Mouse (Mus musculus) lung, postnatal 0 days (tissue): ENCODE measurements around the gene Bard1. TPM values are rescaled to one million over a fixed set of nuclear protein-coding genes. Genes with fewer than 3 reads are reported as not detected.

Source experiments
- ATAC-seq: fragments of 200-750 bp; cut with Nextera tagmentation; 2 replicates; pipeline ENCODE4 v1.8.0; 2017; ENCODE audit warnings: moderate library complexity
- DNase-seq: peaks from one replicate; pipeline ENCODE4 v3.0.0-alpha.2; 2016; ENCODE audit warnings: low spot score
- H3K27ac ChIP-seq: fragments of 300-500 bp; sonication (generic); 2 replicates; pipeline ENCODE4 v1.5.1; 2014; ENCODE audit warnings: antibody characterized with exemption, mild to moderate bottlenecking, low read length, mixed read lengths
- H3K27me3 ChIP-seq: fragments of 300-500 bp; sonication (generic); replicated peaks from 2 replicates; pipeline ENCODE4 v1.6.1; 2014; ENCODE audit warnings: low read length, mixed read lengths; ENCODE audit not compliant: insufficient read depth
- H3K36me3 ChIP-seq: fragments of 300-500 bp; sonication (generic); 2 replicates; pipeline ENCODE4 v1.6.1; 2014; ENCODE audit warnings: low read length, mixed read lengths; ENCODE audit not compliant: insufficient read depth
- H3K4me1 ChIP-seq: fragments of 300-500 bp; sonication (generic); 2 replicates; pipeline ENCODE4 v1.6.1; 2014; ENCODE audit warnings: antibody characterized with exemption, low read depth, low read length, mixed read lengths; ENCODE audit not compliant: insufficient read depth
- H3K4me2 ChIP-seq: fragments of 300-500 bp; sonication (generic); replicated peaks from 2 replicates; pipeline ENCODE4 v1.6.1; 2014; ENCODE audit warnings: low read depth, mild to moderate bottlenecking, low read length, moderate library complexity, mixed read lengths
- H3K4me3 ChIP-seq: fragments of 300-500 bp; sonication (generic); 2 replicates; pipeline ENCODE4 v1.5.1; 2014; ENCODE audit warnings: low read depth, low read length
- H3K9ac ChIP-seq: fragments of 300-500 bp; sonication (generic); replicated peaks from 2 replicates; pipeline ENCODE4 v1.6.1; 2014; ENCODE audit warnings: low read depth, mild to moderate bottlenecking
- H3K9me3 ChIP-seq: fragments of 300-500 bp; sonication (generic); 2 replicates; pipeline ENCODE4 v1.6.1; 2016; ENCODE audit warnings: low read length, mixed read lengths
- CTCF ChIP-seq: IDR thresholded peaks from 2 replicates; pipeline ENCODE4 v1.5.1; 2016; ENCODE audit warnings: antibody characterized with exemption, mild to moderate bottlenecking
- EP300 ChIP-seq: IDR thresholded peaks from 2 replicates; pipeline ENCODE4 v1.6.1; 2016; ENCODE audit warnings: antibody characterized with exemption, mild to moderate bottlenecking, control low read depth
- WGBS: fragments of 180-500 bp; shearing (Covaris S2); extraction: QIAGEN DNeasy Blood & Tissue Kit; methylation state at CpG from one replicate; pipeline ENCODE4 v1.1.7; 2014; 5-methylcytosine and 5-hydroxymethylcytosine counted together
- polyA plus RNA-seq: library from polyadenylated mRNA; unstranded; fragments of >200 nt; fragmentation: Nextera tagmentation; extraction: Ambion mirVana; gene quantifications from 2 replicates; pipeline ENCODE4 v1.2.1, GENCODE M21; 2015

The Bard1 gene
- polyA plus RNA-seq, 1 experiment from 2014 or later, result 0.37 TPM

GRCm38 (mm10) chr1:71106127-71106526, 3.2 kb upstream of the Bard1 start:
- no peak for TF ChIP-seq EP300
- Histone ChIP-seq H3K36me3 (no peaks in the 10 kb centered on the region), H3K27me3 (no peaks in the 10 kb centered on the region), H3K9me3 (no peaks in the 10 kb centered on the region), H3K4me1 (no peaks in the 10 kb centered on the region), H3K4me2 (no peak overlapping the region), H3K27ac (no peak overlapping the region), H3K4me3 (no peak overlapping the region), H3K9ac (no peak overlapping the region)
- no peak for ATAC-seq
- DNase-seq, result no peak
- WGBS, result 91% methylated on average over 6 of the region's 6 CpGs

- ATAC-seq (no peak), DNase-seq (no peak)
- TF ChIP-seq EP300, result no peak
- TF ChIP-seq CTCF, result no peak
- Histone ChIP-seq H3K9ac (no peak overlapping the region), H3K27ac (no peak overlapping the region), H3K36me3 (no peaks in the 10 kb centered on the region), H3K27me3 (no peaks in the 10 kb centered on the region), H3K4me1 (no peaks in the 10 kb centered on the region), H3K4me3 (no peak overlapping the region), H3K4me2 (no peak overlapping the region), H3K9me3 (no peaks in the 10 kb centered on the region)
- 87% methylated on average over 8 of the region's 8 CpGs for WGBS
Measured at GRCm38 (mm10) chr1:71105724-71106123, 2.8 kb upstream of the Bard1 start.

- Histone ChIP-seq H3K4me1 (no peaks in the 10 kb centered on the region), H3K9ac (peak overlapping the region; percentile 36), H3K4me2 (peak overlapping the region; percentile 66), H3K27ac (peak overlapping the region; percentile 76), H3K4me3 (peak overlapping the region; percentile 64), H3K27me3 (no peaks in the 10 kb centered on the region), H3K36me3 (no peaks in the 10 kb centered on the region), H3K9me3 (no peaks in the 10 kb centered on the region)
- ATAC-seq, result no peak
- TF ChIP-seq CTCF (no peak), EP300 (no peak)
- WGBS, result 15% methylated on average over 18 of the region's 18 CpGs
- DNase-seq, result peak; percentile 16
Measured at GRCm38 (mm10) chr1:71103174-71103864, 373 bp upstream of the Bard1 start.

GRCm38 (mm10) chr1:71101369-71101970, 1.5 kb downstream of the Bard1 start:
- no peak for TF ChIP-seq CTCF
- Histone ChIP-seq H3K4me1 (no peaks in the 10 kb centered on the region), H3K36me3 (no peaks in the 10 kb centered on the region), H3K9ac (no peak overlapping the region), H3K4me3 (no peak overlapping the region), H3K9me3 (no peaks in the 10 kb centered on the region), H3K27ac (no peak overlapping the region), H3K27me3 (no peaks in the 10 kb centered on the region), H3K4me2 (no peak overlapping the region; the same call in 1 of the 2 replicates)
- no peak for DNase-seq
- 39% methylated on average over 11 of the region's 11 CpGs for WGBS
- no peak for ATAC-seq

DNA sequence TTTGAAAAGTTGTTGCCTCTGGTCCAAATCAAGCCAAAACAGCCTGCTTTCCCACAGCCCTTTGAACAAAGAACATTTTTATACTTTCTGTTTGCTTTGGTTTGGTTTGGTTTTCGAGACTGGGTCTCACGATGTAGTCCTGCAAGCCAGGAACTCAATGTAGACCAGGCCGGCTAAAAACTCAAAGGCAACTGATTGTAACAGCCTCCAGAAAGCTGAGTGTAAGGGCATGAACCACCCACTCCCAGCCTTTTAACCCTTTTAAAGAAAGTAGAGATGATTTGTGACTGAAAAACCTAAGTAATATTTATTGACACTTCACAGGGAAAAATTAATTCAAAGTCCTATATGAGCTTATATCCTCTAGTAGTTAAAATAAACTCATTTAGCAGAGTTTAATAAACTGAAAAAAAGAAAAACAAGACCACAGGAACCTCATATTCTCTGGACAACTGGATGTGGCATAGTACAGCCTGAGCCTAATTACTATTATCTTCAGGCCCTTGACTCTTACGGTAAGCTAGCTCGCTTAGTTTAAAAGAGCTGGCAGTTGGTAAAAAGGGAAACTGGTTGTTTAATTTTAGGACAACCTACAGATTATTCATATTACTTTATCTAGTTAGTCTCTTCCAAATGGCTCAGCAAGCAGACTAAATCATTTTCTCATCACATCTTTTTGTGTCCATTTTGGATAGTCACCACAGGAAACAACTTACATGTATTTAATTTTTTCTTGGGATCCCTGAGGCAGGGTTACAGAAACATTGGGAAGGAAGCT, 2.2 kb downstream of the Bard1 start:
- H3K4me2 ChIP-seq, result no peak overlapping the region; the same call in 1 of the 2 replicates
- TF ChIP-seq EP300 (no peak), CTCF (no peak)
- H3K27ac ChIP-seq, result peak overlapping the region; percentile 67
- no peaks in the 10 kb centered on the region for H3K36me3 ChIP-seq
- no peaks in the 10 kb centered on the region for H3K27me3 ChIP-seq
- no peak overlapping the region for H3K9ac ChIP-seq
- H3K4me3 ChIP-seq, result no peak overlapping the region
- ATAC-seq (no peak), DNase-seq (no peak)
- 44% methylated on average over 5 of the region's 5 CpGs for WGBS
- H3K4me1 ChIP-seq, result no peaks in the 10 kb centered on the region
- no peaks in the 10 kb centered on the region for H3K9me3 ChIP-seq

GRCm38 (mm10) chr1:71099945-71100515, 2.9 kb downstream of the Bard1 start:
- ATAC-seq, result no peak
- Histone ChIP-seq H3K4me3 (no peak overlapping the region), H3K9me3 (no peaks in the 10 kb centered on the region), H3K27ac (peak overlapping the region; percentile 67), H3K36me3 (no peaks in the 10 kb centered on the region), H3K4me2 (peak overlapping the region; percentile 14; the same call in 1 of the 2 replicates), H3K4me1 (no peaks in the 10 kb centered on the region), H3K9ac (no peak overlapping the region), H3K27me3 (no peaks in the 10 kb centered on the region)
- DNase-seq, result peak; percentile 46
- TF ChIP-seq CTCF, result no peak
- 0 out of 2 replicates have a peak, but pooled peaks have one; percentile 38 for TF ChIP-seq EP300
- WGBS, result 28% methylated on average over 3 of the region's 3 CpGs
